Mouse (Mus musculus) embryo, embryonic 11.5 days (tissue): ENCODE results near the gene Nsa2.
"Not testable (repeated sequence)": the region's sequence is repeated elsewhere in the genome, so short reads cannot be mapped to it uniquely, and the experiment has no call there.

Source experiments
- DNase-seq: peaks from one replicate; pipeline ENCODE4 v3.0.0-alpha.2; 2012; ENCODE audit warnings: low read depth, low spot score

The Nsa2 gene

DNA sequence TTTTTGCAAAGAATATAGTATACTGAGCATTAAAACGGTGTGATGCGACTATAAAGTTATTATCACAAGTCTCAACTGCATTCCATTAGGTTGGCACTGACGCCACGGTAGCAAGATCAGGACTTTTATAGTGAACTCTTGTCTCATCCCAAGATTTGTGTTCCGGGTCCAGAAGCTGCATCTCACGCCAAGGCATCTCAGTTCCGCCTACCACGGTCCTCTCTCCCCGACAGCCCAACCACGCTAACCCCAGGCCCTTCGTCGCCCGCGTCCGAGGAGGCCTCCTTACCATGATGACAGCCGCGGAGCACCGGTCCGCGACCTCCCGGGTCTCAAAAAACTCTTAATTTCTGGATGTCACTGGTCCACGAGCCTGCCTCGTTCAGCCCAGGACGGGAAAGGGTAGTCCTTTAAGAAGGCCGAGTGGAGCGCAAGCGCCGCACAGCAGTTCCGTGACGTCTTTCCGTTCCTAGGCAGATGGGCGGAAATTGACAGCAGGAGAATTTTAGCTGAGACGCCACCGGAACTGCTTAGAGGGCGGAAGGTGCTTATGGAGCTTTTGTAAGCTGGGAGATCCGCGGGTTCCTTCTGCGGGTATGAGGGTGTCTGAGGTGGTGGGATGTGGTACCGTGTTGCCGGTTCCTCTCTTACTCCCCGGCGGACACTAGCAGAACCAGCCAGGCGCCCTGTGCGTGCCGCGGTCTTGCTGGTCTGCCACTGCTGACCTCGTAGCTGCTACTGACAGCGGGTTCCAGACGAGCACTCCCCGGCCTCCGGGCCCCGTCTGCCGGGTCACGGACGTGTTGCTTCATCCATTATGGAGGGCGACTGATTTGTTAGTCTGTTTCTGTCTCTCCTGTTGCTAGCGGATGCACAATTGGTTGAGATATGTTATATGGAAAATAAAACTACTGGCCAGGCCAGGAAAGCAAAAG, at the start of gene Nsa2, which contains the start of gene Gfm2:
Gene Nsa2 (minus strand): TSS at position 472 of the 935 bp plus-strand sequence.
Gene Gfm2 (plus strand): TSS at position 472 of the 935 bp plus-strand sequence.
- DNase-seq = peak; percentile 88

DNA sequence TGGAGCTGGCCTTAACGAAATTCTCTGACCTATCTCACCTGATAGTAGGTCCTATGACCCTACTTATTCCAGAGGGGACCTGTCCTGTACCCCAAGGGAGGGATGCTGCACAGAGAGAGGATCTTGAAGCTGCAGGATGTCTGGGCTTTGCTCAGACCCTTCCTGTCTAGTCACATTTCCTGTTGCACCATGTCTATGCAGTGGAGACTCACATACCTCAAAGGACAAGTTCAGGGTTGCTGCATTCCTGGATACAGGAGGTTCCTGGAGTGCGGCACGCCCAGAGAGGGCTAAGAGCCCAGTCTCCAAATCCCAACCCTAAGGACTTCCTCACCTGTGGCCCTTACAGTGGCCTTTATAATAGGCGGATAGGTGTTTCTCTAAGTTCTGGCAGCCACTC, 48.6 kb upstream of the Nsa2 start:
- DNase-seq = no peak

GRCm38 (mm10) chr13:97184656-97185055, 46.9 kb upstream of the Nsa2 start:
- DNase-seq = no peak

DNA sequence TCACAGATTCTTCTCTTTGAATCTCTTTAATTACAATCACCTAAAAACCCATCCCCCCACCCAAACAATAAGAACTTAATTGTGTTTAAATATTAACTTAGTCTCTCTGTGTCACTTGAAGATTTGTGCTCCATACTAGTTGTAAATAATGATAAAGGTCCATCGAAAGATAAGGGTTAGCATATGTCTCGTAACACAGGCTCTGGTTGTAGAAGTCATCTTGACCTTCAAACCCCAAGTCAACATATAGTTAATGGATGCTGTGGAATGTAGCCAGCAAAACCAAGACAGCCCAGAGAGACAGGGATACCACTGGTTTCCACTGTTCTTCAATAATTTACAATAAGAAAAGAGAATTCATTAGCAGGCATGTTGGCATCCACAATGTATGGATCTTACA, 46.4 kb upstream of the Nsa2 start:
- no peak for DNase-seq

DNA sequence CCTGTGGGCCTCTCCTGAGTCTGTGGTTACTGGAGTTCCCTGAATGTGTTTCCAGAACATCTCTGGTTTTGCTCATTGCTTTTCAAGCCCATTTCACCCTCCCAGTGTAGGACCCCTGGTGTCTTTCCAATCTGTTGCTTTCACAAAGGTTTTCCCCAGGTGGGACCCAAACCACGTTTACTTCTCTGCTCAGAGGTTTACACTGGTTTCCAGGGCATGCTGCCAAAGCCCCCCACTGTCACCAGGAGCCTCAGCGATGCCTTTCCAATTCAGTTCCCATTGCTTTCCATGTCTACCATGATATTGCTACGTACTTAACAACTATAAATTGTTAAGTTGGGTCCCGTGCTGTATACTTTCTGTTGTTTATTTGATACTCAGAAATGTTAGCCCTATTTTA, 45.1 kb upstream of the Nsa2 start:
- no peak for DNase-seq

GRCm38 (mm10) chr13:97180113-97180828, 42.5 kb upstream of the Nsa2 start:
- DNase-seq = no peak

GRCm38 (mm10) chr13:97178943-97179342, 41.2 kb upstream of the Nsa2 start:
- DNase-seq = no peak

- no peak for DNase-seq
Observed at GRCm38 (mm10) chr13:97176731-97177130, 39.0 kb upstream of the Nsa2 start.

DNA sequence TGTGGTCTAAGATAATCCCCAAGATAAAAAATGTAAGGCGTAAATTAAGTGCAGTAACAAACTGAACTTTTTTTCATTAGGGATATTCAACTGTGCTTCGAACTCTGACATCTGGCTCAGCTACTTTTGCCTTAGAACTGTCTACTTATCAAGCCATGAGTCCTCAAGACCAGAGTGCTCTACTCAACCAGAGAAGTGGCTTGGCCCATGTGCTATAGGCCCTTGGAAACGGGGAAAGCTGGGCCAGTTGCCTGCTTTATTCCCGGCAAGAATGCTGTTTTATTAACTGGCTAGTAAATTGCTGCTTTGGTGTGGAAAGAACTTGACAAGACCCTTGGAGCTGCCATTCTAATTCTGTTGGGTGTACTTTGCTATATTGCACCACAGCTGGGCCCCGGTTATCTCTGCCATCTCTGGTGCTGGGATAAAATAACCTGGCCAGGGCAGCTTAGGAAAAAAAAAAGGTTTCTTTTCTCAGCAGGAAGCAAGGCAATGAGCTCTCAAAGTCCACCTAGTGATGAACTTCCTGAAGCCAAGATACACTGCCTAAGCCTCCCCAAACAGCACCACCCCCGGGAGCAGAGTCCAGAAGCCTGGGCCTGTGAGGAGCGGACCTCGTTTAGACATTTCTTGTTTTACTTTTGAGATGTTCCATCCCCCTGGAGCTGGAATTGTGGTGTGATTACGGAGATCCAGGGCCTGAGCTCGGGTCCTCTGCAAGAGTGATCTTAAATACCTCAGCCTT, 38.0 kb upstream of the Nsa2 start:
- no peak for DNase-seq

DNA sequence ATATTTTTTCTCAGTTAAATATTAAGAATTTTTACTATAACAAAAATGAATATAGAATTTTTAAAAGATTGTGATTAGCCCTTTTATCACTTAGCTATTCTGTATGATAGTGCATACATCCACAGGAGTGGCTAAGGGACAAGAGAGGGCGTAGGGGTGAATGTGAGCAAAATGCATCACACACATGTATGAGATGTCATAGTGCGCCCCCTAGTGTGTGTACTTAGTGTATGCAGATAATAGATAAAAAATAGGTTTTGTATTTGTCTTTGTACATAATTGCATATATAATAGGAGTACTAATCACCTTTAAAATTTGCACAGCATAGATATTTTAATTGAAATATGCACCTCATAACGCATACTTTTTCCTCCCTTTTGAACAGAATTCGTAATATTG, 8.1 kb upstream of the Nsa2 start:
- DNase-seq = peak; percentile 17

DNA sequence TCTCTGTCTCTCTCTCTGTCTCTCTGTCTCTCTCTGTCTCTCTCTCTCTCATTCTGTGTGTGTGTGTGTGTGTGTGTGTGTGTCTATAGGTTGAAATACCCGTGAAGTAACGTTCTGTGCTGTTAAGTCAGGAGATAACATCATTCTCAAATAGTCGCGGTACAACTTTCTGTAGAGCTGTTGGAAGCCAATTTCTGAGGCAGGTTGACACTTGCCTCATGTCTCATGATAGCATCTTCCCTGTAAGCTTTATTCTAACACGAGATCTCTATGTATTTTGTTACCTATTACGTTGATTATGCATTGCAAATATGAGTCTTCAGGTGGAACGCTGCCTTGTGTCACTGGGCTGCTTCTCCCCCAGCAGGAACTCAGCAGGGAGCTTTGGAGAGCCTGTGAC, 4.6 kb upstream of the Nsa2 start:
- DNase-seq = no peak

DNA sequence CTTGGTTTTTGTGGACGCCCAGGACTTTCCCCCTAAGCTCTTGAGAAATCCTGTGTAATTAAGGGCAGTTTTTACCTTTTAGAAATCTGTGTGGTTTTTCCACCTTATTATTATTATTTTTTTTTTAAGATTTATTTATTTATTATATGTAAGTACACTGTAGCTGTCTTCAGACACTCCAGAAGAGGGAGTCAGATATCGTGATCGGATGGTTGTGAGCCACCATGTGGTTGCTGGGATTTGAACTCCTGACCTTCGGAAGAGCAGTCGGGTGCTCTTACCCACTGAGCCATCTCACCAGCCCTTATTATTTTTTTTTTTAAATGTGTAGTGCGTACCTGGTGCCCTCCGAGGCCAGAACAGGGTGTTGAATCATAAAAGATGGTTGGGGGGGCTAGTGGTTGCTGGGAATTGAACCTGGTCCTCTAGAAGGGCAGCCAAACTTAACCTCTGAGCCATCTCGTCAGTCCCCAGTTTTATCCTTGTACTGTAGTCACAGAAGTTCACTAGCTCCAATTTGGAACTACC, 731 bp upstream of the Nsa2 start:
- not testable (repeated sequence) for DNase-seq

DNA sequence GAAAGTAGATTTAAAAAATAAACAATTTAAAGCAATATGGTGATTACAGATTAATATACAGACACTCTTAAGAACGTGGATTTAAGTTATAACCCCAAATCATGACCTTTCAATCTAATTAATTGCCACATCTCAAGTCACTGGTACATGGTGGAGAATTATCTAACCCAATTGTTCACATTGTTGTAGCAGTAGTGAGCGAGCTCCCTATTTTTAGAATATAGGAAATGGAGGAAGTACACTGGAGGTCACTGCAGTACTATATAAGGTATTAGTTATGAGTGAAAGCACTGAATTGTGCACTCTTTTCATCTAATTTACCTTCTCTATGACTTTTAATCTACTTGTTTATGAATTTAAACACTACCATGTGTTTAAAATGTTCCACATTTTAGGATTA, 7.3 kb downstream of the Nsa2 start:
- DNase-seq = not testable (repeated sequence)

DNA sequence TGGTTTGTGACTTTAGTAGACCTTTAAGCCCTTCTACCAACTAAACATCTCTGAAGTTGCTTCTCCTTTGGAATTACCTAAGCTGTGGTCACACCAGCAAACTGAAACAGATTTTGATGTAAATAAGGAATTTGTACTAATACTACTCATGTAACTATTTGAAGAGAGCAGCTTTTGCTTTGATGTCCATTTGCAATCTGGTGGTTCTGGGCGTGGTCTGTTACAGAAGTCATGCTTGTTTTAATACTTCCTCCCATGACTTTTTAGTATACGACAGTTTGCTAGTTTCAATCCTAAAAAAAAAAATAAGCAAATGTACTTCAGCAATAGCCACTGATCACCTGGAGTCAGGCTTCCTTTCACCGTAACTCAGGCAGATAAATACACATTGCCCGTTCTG, 8.1 kb downstream of the Nsa2 start:
- not testable (repeated sequence) for DNase-seq

- no peak for DNase-seq
Observed at GRCm38 (mm10) chr13:97121341-97121740, 16.4 kb downstream of the Nsa2 start.

- DNase-seq = no peak
Observed at GRCm38 (mm10) chr13:97109046-97109445, 28.7 kb downstream of the Nsa2 start.

DNA sequence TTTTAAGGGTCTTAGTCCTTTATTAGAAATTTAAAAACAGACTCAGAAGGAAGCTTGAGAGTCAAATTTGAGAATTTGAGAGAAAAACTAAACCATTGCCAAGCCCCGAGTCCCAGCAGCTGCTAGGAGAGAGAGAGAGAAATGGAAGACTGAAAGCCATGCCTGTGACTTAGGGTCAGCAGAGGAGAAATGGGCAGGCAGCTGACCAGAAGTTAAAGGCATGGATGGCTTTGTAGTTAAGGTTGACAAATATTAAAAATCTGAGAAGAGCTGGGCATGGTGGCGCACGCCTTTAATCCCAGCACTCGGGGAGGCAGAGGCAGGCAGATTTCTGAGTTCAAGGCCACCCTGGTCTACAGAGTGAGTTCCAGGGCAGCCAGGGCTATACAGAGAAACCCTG, 30.0 kb downstream of the Nsa2 start:
- DNase-seq = not testable (repeated sequence)

- no peak for DNase-seq
Observed at GRCm38 (mm10) chr13:97104996-97105395, 32.7 kb downstream of the Nsa2 start.

DNA sequence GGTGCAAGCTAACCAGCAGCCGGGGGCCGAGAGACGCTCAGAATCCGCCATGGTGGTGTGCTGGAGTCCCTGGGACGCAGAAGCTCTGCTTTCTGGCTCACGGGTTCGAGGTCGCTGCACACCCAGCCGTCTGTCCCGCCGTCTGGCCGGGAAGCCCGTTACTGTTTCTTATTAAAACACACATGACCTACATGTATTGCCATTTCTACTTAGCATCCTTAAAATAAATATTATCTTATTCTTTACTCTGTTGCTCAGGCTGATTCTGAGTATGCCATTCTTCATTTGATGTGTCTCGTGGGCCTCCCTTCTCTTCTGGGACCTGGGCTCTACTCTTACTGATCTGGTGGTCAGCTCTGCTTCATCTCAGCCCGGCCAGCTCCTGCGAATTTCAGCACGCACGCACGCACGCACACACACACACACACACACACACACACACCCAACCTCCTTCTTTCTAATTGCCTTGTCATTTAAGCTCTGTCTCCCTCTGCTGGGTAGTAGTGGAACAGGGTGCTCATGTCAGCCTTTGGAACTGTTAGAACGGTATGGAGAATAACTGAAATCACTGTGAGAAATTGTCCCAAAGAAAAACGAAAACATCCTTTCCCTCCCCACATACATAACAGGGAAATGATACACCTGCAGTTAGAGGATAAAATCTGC, 38.4 kb downstream of the Nsa2 start, which contains the start of gene Gm6169:
Gene Gm6169 (minus strand): TSS at position 51 of the 666 bp plus-strand sequence.
- DNase-seq = peak; percentile 24

DNA sequence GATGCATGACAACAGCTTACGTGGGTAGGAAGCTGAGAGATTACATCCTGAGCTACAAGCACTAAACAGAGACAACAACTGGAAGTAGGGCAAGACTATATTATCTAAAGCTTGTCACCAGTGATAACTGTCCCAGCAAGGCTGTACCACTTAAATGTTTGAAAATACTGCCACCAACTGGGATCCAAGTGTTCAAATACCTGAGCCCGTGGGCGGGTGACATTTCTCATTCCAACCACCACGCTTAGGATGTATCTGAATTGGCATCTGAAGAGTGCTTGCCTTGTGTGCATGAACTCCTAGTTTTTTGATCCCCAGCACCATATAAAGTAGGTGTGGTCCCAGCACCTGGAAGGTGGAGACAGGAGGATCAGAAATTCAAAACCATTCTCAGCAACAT, 42.0 kb downstream of the Nsa2 start:
- DNase-seq = no peak

DNA sequence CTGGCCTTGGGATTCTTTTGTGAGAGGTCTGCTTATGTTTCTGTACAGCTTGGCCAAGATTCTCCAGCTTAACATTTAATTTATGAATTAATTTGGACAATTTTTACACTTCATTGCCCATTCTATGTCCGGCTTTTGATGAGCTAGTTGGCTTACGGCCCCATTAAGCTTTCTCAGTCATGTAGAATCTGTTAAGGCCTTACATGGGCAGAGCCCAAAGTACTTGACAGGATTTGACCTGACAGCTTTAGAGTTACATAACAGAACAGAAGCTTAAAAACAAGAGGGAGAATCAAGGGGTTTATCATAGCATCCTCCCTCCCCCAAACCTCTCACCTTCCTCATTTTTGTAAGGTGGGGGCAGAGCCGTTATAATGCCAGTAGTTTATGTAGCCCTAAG, 49.6 kb downstream of the Nsa2 start:
- DNase-seq = no peak
